Mouse (Mus musculus) intestine, embryonic 16.5 days (tissue): ENCODE measurements around the gene Ptger1. TPM values are rescaled to one million over a fixed set of nuclear protein-coding genes. Genes with fewer than 3 reads are reported as not detected.
A peak's percentile ranks its signal among the peaks of the same experiment; 100 is the strongest.

ENCODE experiments used
- ATAC-seq: fragments of 200-750 bp; cut with Nextera tagmentation; 2 replicates; pipeline ENCODE4 v1.8.0; 2017; ENCODE audit warnings: moderate TSS enrichment, moderate library complexity
- H3K27ac ChIP-seq: fragments of 300-500 bp; sonication (generic); 2 replicates; pipeline ENCODE4 v1.5.1; 2014; ENCODE audit warnings: mild to moderate bottlenecking, low read length
- H3K27me3 ChIP-seq: fragments of 300-500 bp; sonication (generic); replicated peaks from 2 replicates; pipeline ENCODE4 v1.6.1; 2014; ENCODE audit warnings: low read length, control low read depth, mixed read lengths; ENCODE audit not compliant: control insufficient read depth, insufficient read depth
- H3K36me3 ChIP-seq: fragments of 300-500 bp; sonication (generic); 2 replicates; pipeline ENCODE4 v1.6.1; 2014; ENCODE audit warnings: low read length, control low read depth; ENCODE audit not compliant: control insufficient read depth, insufficient read depth
- H3K4me1 ChIP-seq: fragments of 300-500 bp; sonication (generic); 2 replicates; pipeline ENCODE4 v1.6.1; 2014; ENCODE audit warnings: low read length, control low read depth, mixed read lengths; ENCODE audit not compliant: control insufficient read depth, insufficient read depth
- H3K4me2 ChIP-seq: fragments of 300-500 bp; sonication (generic); 2 replicates; pipeline ENCODE4 v1.6.1; 2014; ENCODE audit warnings: low read depth, low read length, control low read depth
- H3K4me3 ChIP-seq: fragments of 300-500 bp; sonication (generic); 2 replicates; pipeline ENCODE4 v1.5.1; 2014; ENCODE audit warnings: mild to moderate bottlenecking, low read length
- H3K9ac ChIP-seq: fragments of 300-500 bp; sonication (generic); 2 replicates; pipeline ENCODE4 v1.6.1; 2014; ENCODE audit warnings: low read depth, low read length
- H3K9me3 ChIP-seq: fragments of 300-500 bp; sonication (generic); 2 replicates; pipeline ENCODE4 v1.6.1; 2016; ENCODE audit warnings: low read length, control low read depth; ENCODE audit not compliant: control insufficient read depth
- WGBS: fragments of 180-500 bp; shearing (Covaris S2); extraction: QIAGEN DNeasy Blood & Tissue Kit; methylation state at CpG from one replicate; pipeline ENCODE4 v1.1.7; 2014; 5-methylcytosine and 5-hydroxymethylcytosine counted together
- polyA plus RNA-seq: library from polyadenylated mRNA; unstranded; fragments of >200 nt; fragmentation: Nextera tagmentation; extraction: Ambion mirVana; gene quantifications from 2 replicates; pipeline ENCODE4 v1.2.1, GENCODE M21; 2015

The Ptger1 gene
- polyA plus RNA-seq, 1 experiment from 2014 or later = 1.2 TPM

DNA sequence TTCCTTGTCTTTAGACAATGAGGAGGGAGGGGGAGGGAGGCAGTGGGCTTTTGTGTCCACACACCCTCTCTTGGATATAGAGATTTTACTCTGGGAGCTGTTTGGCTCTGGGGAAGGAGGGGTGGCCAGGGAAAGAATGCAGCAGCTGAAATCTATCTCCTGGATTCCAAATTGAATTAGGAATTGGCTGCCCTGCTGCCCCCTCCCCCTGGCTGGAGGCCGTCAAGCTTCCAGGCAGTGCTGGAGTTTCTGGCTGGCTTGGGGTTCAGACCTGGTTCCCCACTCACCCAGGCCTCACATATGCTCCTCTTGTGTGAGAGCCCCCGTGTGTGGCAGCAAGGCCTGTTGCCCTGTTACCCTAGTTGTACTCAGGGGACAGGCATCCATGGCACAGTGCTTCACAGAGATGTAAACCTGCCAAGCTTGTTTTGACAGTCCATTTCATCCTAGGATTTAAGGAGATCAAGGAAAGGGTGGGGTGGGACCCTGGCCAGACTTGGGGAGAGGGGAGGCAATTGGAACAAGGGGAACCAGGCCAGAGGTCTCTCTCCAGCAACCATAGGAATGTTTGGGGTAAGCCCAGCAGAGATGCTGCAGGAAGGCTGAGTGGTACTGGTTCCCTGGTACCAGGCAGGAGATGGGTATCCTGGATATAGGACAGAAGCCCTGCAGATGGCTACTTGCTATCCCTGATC, 1.4 kb upstream of the Ptger1 start:
- no peaks in the 10 kb centered on the region for H3K9me3 ChIP-seq
- no peak for ATAC-seq
- H3K9ac ChIP-seq = 0 out of 2 replicates have a peak overlapping the region, but pooled peaks have one; percentile 17
- no peak overlapping the region for H3K4me3 ChIP-seq
- H3K4me1 ChIP-seq = peaks cover 80% of the 10 kb centered on the region
- no peaks in the 10 kb centered on the region for H3K27me3 ChIP-seq
- H3K4me2 ChIP-seq = no peak overlapping the region
- 34% methylated on average over 2 of the region's 2 CpGs for WGBS
- peak overlapping the region; percentile 67 for H3K27ac ChIP-seq
- peaks cover 6% of the 10 kb centered on the region; the same call in 1 of the 2 replicates for H3K36me3 ChIP-seq

GRCm38 (mm10) chr8:83666866-83667234, 372 bp downstream of the Ptger1 start:
- peaks cover 62% of the 10 kb centered on the region for H3K4me1 ChIP-seq
- peak overlapping the region; percentile 27; the same call in 1 of the 2 replicates for H3K4me2 ChIP-seq
- WGBS = 94% methylated on average over 3 of the region's 3 CpGs
- peak overlapping the region; percentile 13; the same call in 1 of the 2 replicates for H3K4me3 ChIP-seq
- ATAC-seq = no peak
- peak overlapping the region; percentile 67 for H3K27ac ChIP-seq
- no peaks in the 10 kb centered on the region for H3K9me3 ChIP-seq
- peak overlapping the region; percentile 37 for H3K9ac ChIP-seq
- H3K27me3 ChIP-seq = no peaks in the 10 kb centered on the region
- H3K36me3 ChIP-seq = peaks cover 13% of the 10 kb centered on the region

DNA sequence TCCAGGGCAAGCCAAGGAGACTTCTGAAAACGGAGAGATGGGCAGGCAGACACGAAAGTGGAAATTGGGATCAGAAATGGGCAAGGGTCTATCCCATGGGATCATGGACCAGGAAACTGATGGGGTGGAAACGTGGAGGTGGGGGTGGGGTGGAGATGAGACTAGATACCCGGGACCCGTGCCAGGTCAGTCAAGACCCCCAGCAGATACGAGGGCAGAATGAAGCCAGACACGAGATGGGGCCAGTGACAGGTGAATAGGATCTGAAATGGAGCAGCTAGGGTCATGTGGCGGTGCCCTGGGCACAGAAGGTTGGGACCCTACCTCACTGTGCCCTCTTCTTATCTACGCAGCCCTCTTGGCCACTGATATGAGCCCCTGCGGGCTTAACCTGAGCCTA, 1.0 kb downstream of the Ptger1 start:
- Histone ChIP-seq H3K9ac (no peak overlapping the region), H3K9me3 (no peaks in the 10 kb centered on the region), H3K4me2 (0 out of 2 replicates have a peak overlapping the region, but pooled peaks have one; percentile 75), H3K4me1 (peaks cover 55% of the 10 kb centered on the region), H3K36me3 (peaks cover 18% of the 10 kb centered on the region), H3K27me3 (no peaks in the 10 kb centered on the region), H3K27ac (no peak overlapping the region), H3K4me3 (no peak overlapping the region)
- 85% methylated on average over 10 of the region's 10 CpGs for WGBS
- ATAC-seq = no peak

DNA sequence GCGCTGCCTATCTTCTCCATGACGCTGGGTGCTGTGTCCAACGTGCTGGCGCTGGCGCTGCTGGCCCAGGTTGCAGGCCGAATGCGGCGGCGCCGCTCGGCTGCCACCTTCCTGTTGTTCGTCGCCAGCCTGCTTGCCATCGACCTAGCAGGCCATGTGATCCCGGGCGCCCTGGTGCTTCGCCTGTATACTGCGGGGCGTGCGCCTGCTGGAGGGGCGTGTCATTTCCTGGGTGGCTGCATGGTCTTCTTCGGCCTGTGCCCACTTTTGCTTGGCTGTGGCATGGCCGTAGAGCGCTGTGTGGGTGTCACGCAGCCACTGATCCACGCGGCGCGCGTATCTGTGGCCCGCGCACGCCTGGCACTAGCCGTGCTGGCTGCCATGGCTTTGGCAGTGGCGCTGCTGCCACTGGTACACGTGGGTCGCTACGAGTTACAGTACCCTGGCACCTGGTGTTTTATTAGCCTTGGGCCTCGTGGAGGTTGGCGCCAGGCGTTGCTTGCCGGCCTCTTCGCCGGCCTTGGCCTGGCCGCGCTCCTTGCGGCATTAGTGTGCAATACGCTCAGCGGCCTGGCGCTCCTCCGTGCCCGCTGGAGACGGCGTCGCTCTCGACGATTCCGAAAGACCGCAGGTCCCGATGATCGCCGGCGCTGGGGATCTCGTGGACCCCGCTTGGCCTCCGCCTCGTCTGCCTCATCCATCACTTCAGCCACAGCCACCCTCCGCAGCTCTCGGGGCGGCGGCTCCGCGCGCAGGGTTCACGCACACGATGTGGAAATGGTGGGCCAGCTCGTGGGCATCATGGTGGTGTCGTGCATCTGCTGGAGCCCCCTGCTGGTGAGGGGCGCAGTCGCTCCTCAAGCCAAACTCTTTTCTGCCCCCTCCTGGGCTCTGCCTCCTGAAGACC, 1.8 kb downstream of the Ptger1 start:
- Histone ChIP-seq H3K4me1 (peaks cover 49% of the 10 kb centered on the region), H3K27me3 (no peaks in the 10 kb centered on the region), H3K36me3 (peaks cover 18% of the 10 kb centered on the region), H3K4me2 (peak overlapping the region; percentile 75), H3K4me3 (peak overlapping the region; percentile 41), H3K9me3 (no peaks in the 10 kb centered on the region), H3K9ac (peak overlapping the region; percentile 61), H3K27ac (no peak overlapping the region)
- ATAC-seq = peak; percentile 31
- 25% methylated on average over 80 of the region's 80 CpGs for WGBS

DNA sequence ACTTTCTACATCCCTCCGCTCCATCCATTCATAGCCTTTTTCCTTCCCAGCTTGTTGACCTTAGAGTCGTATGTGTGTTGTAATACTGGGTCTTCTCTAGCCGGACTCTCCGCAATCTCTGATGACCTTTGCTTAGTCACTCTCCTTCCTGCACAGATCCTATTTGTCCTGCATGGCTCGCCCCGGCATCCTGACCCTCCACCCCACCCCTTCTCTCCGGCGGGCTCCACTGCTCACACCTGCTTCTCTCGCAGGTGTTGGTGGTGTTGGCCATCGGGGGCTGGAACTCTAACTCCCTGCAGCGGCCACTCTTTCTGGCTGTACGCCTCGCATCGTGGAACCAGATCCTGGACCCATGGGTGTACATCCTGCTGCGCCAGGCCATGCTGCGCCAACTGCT, 2.5 kb downstream of the Ptger1 start:
- 74% methylated on average over 16 of the region's 16 CpGs for WGBS
- H3K9me3 ChIP-seq = no peaks in the 10 kb centered on the region
- no peaks in the 10 kb centered on the region for H3K27me3 ChIP-seq
- ATAC-seq = 0 out of 2 replicates have a peak, but pooled peaks have one; percentile 0
- peaks cover 18% of the 10 kb centered on the region for H3K36me3 ChIP-seq
- H3K4me3 ChIP-seq = no peak overlapping the region
- H3K27ac ChIP-seq = no peak overlapping the region
- peaks cover 47% of the 10 kb centered on the region for H3K4me1 ChIP-seq
- no peak overlapping the region for H3K4me2 ChIP-seq
- H3K9ac ChIP-seq = no peak overlapping the region

DNA sequence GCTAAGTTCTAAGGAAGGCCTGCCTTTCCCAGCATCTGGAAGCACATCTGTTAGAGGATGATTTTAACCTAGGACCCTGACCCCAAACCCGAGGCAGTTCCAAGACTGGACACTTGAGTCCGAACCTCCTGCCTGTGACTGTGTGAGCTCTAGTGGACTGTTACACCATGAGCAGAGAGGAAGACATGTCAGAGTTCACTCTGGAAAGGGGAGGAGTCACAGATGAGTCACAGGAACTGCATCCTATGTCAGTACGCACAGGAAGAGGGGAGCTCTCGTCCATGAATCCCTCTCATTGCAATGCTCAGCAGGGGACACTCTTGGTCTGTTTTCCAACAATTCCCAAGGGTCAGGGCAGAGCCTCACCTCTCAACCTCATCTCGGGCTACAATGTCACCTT, 6.5 kb downstream of the Ptger1 start:
- Histone ChIP-seq H3K4me1 (peaks cover 12% of the 10 kb centered on the region), H3K4me2 (no peak overlapping the region), H3K27me3 (no peaks in the 10 kb centered on the region), H3K9me3 (no peaks in the 10 kb centered on the region), H3K36me3 (peaks cover 18% of the 10 kb centered on the region), H3K4me3 (no peak overlapping the region), H3K27ac (no peak overlapping the region), H3K9ac (no peak overlapping the region)
- 64% methylated on average over 5 of the region's 5 CpGs for WGBS
- no peak for ATAC-seq

DNA sequence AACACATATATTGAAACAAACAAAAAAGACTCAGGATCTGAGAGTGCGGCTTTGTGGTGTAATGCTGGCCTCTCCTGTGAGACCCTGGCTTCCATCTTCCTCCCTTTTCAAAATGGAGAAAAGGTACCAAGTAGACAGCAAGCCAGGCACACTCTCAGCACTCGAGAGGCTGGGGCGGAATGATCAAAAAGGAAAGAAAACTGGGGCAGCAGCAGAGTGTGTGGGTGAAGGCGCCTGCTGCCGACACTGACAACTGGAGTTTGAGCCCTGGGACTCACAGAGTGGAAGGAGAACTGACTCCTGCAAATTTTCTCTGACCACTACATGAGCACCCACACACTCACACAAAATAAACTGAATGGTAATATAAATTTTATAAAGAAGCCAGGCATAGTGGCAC, 8.0 kb downstream of the Ptger1 start:
- Histone ChIP-seq H3K9me3 (no peaks in the 10 kb centered on the region), H3K4me1 (no peaks in the 10 kb centered on the region), H3K36me3 (peaks cover 24% of the 10 kb centered on the region), H3K4me3 (no peak overlapping the region), H3K4me2 (no peak overlapping the region), H3K27me3 (no peaks in the 10 kb centered on the region), H3K27ac (no peak overlapping the region), H3K9ac (no peak overlapping the region)
- no peak for ATAC-seq
- 93% methylated on average over 5 of the region's 5 CpGs for WGBS

- no peak overlapping the region for H3K27ac ChIP-seq
- H3K4me3 ChIP-seq = no peak overlapping the region
- no peak overlapping the region for H3K9ac ChIP-seq
- H3K4me1 ChIP-seq = 0 out of 2 replicates have a peak, but pooled peaks cover 7% of the 10 kb centered on the region
- H3K36me3 ChIP-seq = peaks cover 33% of the 10 kb centered on the region
- no peaks in the 10 kb centered on the region for H3K9me3 ChIP-seq
- no peak for ATAC-seq
- H3K27me3 ChIP-seq = no peaks in the 10 kb centered on the region
- 93% methylated on average over 12 of the region's 12 CpGs for WGBS
- no peak overlapping the region for H3K4me2 ChIP-seq
These were observed 13.4 kb downstream of the Ptger1 start for GRCm38 (mm10) chr8:83679866-83680265.

GRCm38 (mm10) chr8:83680603-83681002, 14.1 kb downstream of the Ptger1 start:
- Histone ChIP-seq H3K27me3 (no peaks in the 10 kb centered on the region), H3K9me3 (no peaks in the 10 kb centered on the region), H3K9ac (no peak overlapping the region), H3K4me3 (no peak overlapping the region), H3K4me1 (0 out of 2 replicates have a peak, but pooled peaks cover 7% of the 10 kb centered on the region), H3K4me2 (no peak overlapping the region), H3K36me3 (peaks cover 33% of the 10 kb centered on the region), H3K27ac (peak overlapping the region; percentile 40)
- ATAC-seq = no peak
- 78% methylated on average over 5 of the region's 5 CpGs for WGBS
